Mouse (Mus musculus) heart, postnatal 4 days (tissue): Measurements from ENCODE around the gene Ppm1n. TPM values are rescaled to one million over a fixed set of nuclear protein-coding genes. Genes with fewer than 3 reads are reported as not detected.
A peak's percentile ranks its signal among the peaks of the same experiment; 100 is the strongest.

Experiments used
- DNase-seq: peaks from one replicate; pipeline ENCODE4 v3.0.0; 2021
- total RNA-seq, 2 experiments: library from RNA; stranded (reverse); gene quantifications; 2 replicates each; pipeline ENCODE4 v1.2.3; 2021

Ppm1n gene
- total RNA-seq, 2 experiments from 2014 or later: 0.26 TPM; not detected in 1

DNA sequence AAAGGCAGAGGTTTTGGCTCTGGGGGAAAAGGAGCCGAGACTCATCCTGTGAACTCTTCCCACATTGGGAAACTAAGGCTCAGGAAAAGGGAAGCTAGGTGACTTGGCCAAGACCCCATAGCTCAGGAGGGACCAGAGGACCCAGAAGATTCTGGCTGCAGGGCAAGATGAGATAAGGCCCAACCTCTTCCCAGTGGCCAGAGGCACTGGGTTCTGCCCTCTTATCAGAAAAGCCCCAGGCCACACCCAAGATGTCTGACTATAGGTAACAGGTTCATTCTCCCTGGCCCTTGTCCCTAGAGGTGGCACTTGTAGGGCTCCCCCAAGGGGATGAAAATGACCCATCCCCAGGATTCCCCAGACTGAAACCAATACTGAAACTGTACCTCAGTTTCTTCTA lies 33.0 kb downstream of the Ppm1n start:
- DNase-seq: no peak

DNA sequence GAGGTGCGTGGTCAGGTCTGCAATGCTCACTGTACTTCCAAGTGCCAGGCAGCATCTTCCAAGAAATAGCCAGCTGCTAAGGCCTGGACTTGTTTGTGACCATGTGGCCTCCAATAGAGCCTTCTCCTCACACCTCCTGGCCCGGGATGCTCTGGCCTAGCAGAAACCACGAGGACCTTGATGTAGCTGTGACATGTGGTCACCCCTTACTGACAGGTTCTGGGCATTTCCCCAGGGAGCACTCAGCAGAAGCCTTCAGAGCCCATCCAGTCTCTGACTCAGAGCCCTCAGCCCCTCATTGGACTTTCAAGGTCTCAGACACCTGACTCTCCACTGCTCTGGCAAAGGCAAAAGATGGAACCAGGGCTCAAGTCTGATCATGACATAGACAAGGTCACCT lies 34.8 kb downstream of the Ppm1n start:
- DNase-seq: no peak

DNA sequence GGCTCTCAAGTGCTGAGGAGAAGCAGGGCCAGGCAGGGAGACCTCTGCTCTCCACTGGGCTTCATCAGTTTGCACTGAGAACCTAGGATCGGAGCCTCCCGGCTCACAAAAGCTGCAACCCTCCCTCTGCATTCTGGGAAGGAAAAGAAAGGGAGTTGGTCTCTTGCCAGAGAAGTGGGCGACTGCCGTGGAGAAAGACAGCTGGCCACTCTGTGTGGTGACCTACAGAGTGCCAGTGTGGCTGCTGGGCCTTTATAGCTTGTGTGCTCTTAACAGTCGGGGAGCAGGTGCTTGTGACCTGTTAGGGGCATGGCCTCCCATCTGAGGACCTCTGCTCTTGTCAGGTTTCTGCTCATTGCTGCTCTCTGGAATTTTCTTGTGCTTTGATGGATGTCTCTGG lies 36.0 kb downstream of the Ppm1n start:
- no peak for DNase-seq

DNA sequence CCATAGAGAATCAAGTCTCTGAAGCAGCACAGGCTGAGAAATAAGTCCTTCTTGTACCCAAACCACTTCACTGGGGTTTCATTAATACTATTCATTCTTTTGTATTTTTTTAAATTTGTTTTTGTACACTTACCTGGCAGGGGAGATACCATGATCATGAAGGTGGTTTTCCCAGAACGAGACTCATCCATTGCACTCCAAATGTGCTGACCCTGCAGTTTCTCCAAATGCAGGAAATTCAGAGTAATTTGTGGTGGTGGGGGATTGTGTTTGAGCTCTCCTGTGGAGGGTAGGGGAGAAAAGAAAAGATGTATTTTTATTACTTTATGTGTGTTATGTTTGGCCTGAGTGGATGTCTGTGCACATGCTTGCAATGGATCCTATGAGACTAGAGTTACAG lies 37.9 kb downstream of the Ppm1n start:
- no peak for DNase-seq

DNA sequence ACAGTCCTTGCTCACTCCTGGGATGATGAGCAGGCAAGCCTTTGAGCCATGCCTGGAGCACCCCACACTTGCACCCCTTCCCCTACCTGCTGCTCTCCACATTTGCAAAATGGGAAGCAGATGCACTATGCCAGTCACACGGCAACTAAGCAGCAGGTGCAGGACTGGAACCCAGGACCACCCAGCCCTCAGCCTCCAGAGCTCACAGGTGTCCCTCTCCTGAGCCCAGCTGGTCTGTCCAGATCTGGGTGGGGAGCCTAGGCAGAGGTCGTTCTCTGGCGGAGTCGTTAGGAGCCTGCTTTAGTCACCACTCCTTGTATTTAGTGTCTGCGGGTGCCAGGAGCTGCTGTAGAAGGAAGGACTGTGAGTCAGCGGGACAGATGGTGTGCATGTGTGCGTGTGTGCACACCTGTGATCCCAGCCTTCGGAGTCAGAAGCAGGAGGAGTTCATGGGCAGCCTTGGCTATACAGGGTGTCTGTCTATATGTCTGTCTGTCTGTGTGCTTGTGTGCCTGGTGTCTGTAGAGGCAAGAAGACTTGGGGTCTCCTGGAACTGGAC lies 38.9 kb downstream of the Ppm1n start:
- DNase-seq: no peak

DNA sequence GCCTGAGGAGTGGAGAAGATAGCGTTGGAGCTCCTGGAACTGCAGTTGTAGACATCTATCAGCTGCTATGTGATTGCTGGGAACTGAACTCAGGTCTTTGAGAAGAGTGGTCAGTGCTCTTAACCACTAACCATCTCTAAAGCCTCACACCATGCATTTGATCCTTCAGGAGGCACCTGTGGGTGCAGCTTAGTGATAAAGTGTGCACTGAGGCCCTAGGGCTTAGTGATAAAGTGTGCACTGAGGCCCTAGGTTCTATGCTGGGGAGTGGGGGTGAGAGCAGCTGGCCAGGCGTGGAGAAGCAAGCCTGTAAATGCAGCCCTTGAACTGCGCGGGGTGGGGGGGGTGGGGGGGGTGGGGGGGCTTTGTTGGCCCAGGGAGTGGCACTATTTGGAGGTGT lies 39.9 kb downstream of the Ppm1n start:
- DNase-seq: no peak

DNA sequence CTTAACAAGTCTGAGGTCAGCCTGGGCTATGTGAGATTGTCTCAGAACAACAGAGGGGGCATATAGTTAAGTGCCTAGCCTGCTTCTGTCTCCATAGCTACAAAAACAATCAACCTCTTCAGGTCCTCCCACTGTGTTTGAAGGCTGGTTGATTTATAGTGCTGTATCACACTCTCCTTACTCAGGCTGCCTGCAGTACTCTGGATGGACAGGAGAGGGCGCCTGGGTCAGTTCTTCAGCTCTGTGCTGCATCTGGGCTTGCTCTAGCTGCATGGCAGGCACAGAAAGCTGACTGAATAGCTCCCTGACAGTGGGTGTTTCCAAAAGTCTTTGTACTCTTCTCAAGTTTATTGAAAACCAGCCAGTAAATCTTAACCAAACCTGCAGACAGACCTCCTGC lies 40.4 kb downstream of the Ppm1n start:
- DNase-seq: peak; percentile 95

DNA sequence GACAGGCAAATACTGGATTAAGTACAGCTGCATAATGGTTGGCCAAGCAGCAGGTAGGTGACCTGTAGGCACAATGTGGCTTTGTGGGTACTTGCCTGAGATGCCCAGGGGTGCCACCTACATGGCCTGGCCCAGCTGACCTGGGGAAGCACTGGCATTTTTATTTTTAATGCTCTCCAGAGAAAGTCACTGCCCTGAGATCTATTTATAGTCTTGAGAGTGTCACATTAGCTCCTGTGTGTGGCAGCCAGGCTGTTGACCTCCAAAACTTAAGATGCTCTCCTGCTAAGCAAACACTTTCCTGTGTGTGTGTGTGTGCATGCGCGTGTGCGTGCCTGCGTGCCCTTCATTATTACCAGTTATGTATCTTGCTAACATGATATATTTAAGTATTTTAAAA lies 41.5 kb downstream of the Ppm1n start:
- DNase-seq: no peak

DNA sequence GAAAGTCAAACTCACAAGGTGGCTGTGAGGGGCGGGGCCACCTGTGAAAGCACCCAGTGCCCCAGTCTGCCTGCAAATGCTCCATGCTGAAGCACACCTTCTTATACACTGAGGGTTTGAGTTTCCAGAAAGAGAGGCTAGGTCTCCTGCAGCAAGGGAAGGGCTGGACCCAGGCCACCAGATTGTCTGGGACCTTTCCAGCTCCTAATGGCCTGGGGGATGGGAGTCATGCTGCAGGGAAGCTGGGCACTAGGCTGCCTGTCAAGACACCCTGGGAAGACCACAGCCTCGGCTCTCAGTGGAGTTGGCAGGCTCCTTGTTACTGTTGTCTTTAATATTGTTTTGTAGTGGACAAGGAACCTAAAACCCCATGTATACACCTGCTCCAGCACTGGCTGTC lies 43.5 kb downstream of the Ppm1n start:
- peak; percentile 60 for DNase-seq

DNA sequence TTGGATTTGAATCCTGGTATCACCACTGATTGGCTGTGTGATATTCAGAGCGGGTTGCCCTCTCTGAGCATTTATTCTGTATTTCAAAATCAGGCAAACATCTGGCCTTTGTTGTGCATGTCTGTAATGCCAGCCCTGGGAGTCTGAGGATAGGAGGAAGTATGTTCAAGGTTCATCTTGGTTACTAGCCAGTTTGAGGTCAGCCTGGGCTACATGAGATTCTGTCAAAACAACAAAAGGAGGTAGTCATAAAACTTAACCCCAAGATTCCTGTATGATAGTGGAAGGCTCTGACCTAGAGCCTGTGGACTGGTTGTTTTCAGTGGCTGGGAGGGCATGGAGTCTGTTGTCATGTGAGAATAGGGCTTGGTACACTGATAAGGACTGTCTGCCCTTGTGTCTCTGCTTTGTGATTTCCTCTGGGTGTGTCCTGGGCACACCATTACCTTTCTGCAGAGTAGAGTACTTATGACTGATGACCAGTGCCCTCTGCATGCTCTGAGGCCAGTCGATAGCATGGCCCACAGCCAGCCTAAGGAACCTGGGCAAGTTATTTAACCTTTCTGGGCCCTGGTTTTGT lies 44.7 kb downstream of the Ppm1n start:
- no peak for DNase-seq

DNA sequence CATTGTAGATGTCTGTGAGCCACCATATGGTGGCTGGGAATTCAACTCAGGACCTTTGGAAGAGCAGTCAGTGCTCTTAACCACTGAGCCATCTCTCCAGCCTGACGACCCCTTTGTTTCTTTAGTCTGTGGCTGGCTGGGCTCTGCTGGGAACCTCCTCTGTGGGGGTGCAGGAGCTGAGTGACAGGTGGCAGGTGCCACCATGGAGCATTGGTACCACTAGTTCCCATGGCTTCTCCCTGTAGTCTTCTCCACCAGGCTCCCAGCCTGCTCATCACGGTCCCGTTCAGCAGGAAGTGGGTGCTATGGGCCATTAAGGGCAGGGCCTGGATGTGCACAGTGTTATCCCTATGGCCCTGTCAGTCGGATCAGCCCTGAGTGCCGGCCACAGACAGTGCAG lies 45.2 kb downstream of the Ppm1n start:
- DNase-seq: no peak

DNA sequence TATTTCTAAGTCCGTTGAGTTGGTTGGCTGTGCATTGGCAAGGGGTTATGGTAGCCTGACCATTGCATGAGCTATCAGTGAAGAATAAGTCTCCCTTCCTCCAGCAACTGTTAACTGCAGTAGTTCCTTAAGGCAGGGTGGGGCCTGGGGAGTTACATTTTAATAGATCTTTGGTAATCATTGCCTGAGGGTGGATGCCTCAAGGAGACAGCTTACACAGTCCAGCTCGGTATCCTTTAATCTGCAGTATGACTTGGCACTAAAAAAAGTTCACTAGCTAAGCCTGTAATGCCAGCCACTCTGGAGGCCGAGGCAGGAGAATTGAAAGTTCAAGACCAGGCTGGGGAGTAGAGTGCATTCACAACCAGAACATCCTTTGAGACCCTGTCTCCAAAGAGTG lies 48.0 kb downstream of the Ppm1n start:
- no peak for DNase-seq

DNA sequence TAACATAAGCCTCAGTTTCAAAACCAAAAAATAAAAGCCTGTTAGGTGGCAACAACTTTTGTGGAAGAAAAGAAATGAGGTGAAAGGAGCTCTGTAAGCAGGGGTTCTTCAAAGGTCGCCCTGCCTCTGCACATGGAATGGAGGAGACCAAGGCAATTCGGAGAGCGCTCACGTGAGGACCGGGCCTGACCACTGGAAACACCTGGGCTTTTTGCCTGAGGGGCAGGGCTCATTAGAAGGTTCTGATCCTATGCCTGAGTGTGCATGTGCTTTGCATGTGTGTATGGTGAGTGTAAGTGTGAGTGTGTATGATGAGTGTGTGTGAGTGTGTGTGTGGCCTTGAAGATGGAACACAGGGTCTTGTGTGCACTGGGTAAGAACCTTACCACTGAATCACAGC lies 49.0 kb downstream of the Ppm1n start:
- no peak for DNase-seq

DNA sequence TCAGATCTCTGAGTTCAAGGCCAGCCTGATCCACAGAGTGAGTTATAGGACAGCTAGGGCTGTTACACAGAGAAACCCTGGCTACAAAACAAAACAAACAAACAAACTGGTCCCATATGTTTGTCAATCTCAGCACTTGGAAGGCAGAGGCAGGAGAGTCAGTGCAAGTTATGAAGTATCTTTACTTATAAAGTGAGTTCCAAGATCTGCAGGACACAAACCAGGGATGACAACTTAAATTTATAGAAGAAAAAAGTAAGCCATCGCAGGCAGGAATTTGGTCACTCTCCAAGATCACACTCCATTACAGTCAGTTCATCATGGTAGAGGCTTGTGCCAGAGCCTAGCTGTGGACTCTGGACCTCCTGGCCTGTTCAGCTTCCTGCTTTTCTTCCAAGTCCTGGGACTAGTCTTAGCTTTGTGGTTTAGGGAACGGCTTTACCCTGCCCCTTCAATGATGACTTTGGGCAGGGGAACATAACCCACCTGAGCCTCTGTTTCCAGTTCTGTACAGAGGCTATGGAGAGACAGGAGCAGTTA lies 49.8 kb downstream of the Ppm1n start:
- DNase-seq: no peak

DNA sequence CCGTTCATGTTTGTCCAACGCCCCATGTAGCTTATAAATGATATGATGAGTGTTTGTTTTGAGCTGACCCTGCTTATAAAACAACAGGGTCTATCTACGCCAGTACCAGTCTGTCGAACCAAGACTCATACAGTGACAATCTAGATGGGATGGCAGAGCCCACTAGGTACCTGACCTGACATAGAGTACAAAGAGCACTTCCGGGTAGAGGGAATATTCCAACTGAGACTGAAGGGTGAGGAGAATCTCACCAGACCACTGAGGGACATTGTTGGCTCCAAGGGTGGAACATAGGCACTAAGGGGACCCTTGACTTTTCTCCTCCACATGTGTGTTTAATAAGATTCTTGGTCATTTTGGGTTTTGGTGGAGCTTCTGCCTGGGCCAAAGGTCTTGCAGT lies 50.5 kb downstream of the Ppm1n start:
- no peak for DNase-seq

DNA sequence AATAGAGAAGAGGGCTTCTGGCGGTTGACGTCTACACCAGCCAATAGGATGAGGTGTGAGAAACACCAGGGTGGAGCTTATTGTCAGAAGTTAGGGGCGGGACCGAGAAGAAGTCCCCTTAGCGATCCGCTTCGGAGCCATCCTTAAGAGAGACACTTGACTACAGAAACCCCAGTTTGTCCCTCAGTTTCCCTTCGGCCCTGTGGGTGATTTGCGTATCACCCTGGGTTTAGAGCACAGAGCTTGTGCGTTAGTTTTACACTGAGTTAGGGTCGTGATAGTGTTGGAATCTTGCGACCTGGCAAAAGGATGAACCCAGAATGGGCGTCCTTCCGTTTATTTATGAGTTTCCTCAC lies 51.1 kb downstream of the Ppm1n start:
- no peak for DNase-seq

DNA sequence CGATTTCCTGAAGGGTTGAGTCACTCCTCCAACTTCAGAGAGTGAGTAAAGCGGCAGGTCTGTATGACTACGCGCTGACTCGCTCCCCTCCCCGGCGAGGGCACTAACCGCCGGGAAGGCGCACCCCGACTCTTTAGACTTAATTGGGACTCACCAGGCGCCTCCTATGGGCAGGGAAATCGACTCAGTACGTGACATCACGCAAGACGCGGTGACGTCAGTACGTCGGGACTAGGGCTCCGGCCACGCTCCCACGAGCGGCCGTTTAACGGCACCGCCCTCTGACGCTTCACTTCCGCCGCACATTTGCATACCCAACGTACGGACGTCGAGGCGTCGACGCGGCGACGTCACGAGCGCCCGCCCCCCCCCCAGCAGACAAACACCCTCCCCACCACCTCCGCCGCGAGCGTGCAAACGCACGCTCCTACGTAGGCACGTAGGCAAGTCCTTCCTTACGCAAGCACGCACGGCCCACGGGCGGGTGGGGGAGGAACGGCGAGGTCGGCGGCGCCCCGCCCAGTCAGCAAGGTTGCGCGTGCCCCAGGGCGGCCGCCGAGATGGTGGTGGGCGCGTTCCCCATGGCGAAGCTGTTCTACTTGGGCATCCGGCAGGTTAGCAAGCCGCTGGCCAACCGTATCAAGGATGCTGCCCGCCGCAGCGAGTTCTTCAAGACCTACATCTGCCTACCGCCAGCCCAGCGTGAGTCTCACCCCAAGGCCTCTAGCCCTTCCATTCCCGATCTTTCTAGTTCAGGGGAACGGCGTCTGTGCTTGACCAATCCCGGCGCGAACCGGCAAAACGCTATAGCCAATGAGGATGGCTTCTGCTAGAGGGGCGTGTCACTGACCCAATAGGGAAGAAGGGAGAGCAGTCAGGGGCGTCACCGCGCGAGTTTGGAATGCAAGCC lies 51.7 kb downstream of the Ppm1n start, which contains the start of gene Opa3:
Opa3 (plus strand) TSS at position 452 of the 910 bp plus-strand sequence.
- peak; percentile 99 for DNase-seq

DNA sequence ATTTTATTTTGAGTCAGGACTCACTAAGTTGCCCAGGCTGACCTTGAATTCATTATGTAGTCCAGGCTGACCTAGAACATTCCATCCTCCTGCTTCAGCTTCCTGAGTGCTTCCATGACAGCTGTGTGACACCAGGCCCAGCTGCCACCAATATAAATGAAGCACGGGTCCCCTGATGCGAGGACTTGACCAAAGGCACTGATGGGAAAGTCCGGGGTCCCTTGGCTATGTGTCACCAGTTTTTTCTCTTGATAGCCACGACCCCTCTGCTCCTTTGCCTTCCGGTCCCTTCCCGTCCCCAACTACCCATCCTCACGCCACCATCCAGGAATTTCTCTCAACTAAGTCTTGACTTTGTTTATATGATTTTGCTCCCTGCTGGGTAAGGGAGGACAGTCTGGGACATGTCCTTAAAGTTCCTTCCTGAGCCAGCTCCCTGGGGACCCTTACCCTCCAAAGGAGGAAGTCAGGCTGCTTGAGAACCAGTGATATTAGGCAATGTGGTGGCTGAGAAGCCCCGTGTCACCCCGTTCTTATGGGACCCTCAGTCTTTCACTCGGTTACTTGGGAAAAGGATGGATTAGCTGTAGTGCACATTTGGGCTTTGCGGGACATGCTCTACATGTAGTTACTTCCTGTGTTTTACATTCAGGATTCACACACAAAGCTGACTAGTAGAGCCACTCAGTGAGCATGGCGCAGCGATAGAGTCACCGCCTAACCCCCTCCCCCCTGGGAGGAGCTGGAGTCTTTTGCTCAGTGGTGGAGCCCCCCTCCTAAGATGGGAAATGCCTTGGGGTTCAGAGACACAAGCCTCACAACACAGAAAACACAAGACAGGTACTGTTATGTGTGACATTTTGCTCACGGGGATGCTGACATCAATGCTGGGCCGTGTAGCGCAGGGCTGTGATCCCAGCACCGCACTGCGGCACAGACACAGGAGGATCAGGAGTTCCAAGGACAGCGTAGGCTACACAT lies 52.8 kb downstream of the Ppm1n start:
- DNase-seq: peak; percentile 42
